Mouse (Mus musculus): Measurements from ENCODE around the gene Gli2. TPM values are rescaled to one million over a fixed set of nuclear protein-coding genes. Genes with fewer than 3 reads are reported as not detected.

The Gli2 gene
- polyA plus RNA-seq, 1 experiment, result not detected

DNA sequence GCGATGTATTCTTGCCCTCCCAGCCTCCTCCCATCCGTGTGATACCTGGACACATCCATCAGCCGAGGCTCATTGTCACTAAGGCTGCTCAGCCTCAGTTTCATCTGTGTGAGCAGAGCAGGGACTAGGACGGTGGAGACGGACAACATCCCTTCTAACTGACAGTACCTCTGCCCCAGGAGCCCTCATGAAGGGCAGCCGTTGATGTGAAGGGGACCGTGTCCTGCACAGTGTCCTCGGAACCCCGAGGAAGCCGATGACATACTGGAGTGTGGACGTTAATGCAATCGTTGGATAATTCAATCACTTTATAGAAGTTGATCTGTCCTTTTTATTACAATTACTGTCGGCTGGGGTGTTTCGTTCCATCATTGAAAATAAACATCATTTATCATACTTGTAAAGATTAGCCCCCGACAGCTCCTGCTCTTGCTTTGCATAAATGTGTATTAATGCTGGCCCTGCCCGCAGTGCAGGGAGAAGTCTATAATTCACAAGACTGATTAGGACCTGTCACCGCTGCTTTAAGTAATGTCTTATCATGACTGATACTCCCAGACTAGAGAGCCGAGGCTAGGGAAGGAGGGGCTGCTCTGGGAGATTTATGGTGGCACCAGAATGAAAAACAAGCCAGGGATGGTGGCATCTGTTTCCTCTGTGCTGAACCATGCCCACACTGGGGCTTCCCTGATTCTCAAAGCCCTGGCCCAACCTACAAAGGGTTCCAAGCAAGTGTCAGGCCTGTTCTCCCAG lies 257.8 kb downstream of the Gli2 start:
- no peaks in the 10 kb centered on the region for H3K4me1 ChIP-seq (ENCODE audit: control insufficient read depth, insufficient read depth, low read length)
- no peak overlapping the region for H3K27ac ChIP-seq (ENCODE audit: insufficient read depth, low read depth, low read length)
- no peak overlapping the region for H3K4me3 ChIP-seq (ENCODE audit: insufficient read depth, low read length)
- TF ChIP-seq POLR2A (IDR thresholded peaks at IDR 0.05; ENCODE audit: borderline replicate concordance, low read depth, low read length), result no peak
- no peak for TF ChIP-seq CTCF (IDR thresholded peaks at IDR 0.05; ENCODE audit: low read depth, low read length)

DNA sequence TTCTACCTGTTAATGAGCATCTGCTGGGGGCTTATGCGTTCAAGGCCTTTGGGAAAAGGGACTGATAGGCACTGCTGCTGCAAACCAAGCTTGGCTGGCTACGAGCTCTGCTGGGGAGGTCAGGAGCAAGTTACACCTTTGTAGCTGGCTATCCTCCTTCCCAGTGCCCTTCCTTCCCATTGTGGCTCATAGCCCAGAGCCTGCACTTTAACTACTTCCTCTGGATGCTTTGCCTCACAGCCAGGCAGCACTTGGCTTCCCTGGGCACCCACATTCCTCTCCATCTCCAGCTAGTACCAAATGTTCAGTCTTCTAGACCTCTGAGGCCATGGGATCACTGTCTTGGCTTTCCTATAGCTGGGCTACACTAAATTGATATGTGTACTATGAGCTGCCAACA lies 263.5 kb downstream of the Gli2 start:
- H3K4me3 ChIP-seq (ENCODE audit: insufficient read depth, low read length), result no peak overlapping the region
- no peak overlapping the region for H3K27ac ChIP-seq (ENCODE audit: insufficient read depth, low read depth, low read length)
- H3K4me1 ChIP-seq (ENCODE audit: control insufficient read depth, insufficient read depth, low read length), result no peaks in the 10 kb centered on the region
- TF ChIP-seq POLR2A (IDR thresholded peaks at IDR 0.05; ENCODE audit: borderline replicate concordance, low read depth, low read length), result no peak
- TF ChIP-seq CTCF (IDR thresholded peaks at IDR 0.05; ENCODE audit: low read depth, low read length), result no peak

DNA sequence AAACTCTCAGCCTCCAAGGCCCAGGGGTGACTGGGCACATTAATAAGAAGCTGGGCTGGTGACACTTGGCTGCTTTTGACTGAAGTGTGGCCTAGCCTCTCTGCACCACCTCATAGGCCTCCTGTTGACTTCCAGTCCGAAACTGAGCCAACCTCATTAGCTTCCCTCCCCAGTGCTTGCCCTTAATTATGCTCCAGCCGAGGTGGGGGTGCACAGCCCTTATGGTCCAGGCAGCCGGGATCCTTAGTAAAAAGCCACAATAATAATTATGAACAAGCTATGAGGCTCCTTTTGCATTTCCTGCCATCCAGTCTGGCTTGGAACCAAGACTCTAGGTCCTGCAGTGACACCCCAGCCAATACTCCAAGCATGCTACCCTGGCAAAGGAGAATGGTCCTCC lies 264.0 kb downstream of the Gli2 start:
- TF ChIP-seq POLR2A (IDR thresholded peaks at IDR 0.05; ENCODE audit: borderline replicate concordance, low read depth, low read length) (no peak), CTCF (IDR thresholded peaks at IDR 0.05; ENCODE audit: low read depth, low read length) (no peak)
- Histone ChIP-seq H3K27ac (ENCODE audit: insufficient read depth, low read depth, low read length) (no peak overlapping the region), H3K4me1 (ENCODE audit: control insufficient read depth, insufficient read depth, low read length) (no peaks in the 10 kb centered on the region), H3K4me3 (ENCODE audit: insufficient read depth, low read length) (no peak overlapping the region)

DNA sequence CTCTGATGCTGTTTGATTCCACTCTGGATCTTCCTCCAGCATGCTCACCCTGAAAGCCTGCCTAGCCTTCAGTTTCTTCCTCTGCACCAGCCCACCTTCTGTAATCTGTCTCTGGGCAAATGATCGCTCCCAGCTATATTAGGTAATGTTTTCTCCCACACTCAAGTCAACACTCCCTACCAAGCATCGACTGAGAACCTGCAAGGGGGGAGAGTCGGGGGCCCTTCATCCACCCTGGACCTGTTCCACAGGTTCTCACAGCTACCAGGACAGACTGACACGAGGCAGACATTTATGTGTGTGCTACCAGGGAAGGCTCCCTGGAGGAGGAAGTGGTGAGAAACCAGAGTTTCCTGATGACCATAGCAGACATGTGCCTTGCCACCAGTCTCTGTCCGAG lies 264.6 kb downstream of the Gli2 start:
- no peaks in the 10 kb centered on the region for H3K4me1 ChIP-seq (ENCODE audit: control insufficient read depth, insufficient read depth, low read length)
- no peak overlapping the region for H3K4me3 ChIP-seq (ENCODE audit: insufficient read depth, low read length)
- H3K27ac ChIP-seq (ENCODE audit: insufficient read depth, low read depth, low read length), result no peak overlapping the region
- no peak for TF ChIP-seq POLR2A (IDR thresholded peaks at IDR 0.05; ENCODE audit: borderline replicate concordance, low read depth, low read length)
- no peak for TF ChIP-seq CTCF (IDR thresholded peaks at IDR 0.05; ENCODE audit: low read depth, low read length)

DNA sequence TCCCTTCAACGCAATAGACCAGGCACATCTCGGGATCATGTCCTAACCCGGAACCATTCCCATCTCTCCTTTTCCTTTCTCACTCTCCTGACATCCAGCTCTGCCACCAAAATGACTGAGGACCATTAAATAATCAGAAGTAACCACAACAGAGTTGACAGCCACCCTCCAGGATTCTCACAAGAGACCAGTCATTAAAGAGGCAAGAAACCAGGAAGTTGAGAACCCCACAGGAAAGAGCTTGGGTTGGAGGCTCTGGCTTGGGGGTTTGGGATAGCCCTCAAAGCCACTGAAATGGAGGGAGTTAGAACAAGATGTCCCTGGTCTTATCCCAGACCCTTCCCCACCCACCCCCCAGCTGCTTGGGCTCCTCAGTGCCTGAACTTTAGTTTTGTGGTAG lies 265.9 kb downstream of the Gli2 start:
- H3K4me3 ChIP-seq (ENCODE audit: insufficient read depth, low read length), result no peak overlapping the region
- TF ChIP-seq CTCF (IDR thresholded peaks at IDR 0.05; ENCODE audit: low read depth, low read length) (no peak), POLR2A (IDR thresholded peaks at IDR 0.05; ENCODE audit: borderline replicate concordance, low read depth, low read length) (no peak)
- no peak overlapping the region for H3K27ac ChIP-seq (ENCODE audit: insufficient read depth, low read depth, low read length)
- H3K4me1 ChIP-seq (ENCODE audit: control insufficient read depth, insufficient read depth, low read length), result no peaks in the 10 kb centered on the region
